Mouse (Mus musculus) frontal cortex, adult (tissue): ENCODE measurements at regions not wholly inside any gene's neighbourhood (a gene's known extent, or its start where the extent isn't known, plus 50 kb on each side); places are given as distances from the start of the nearest gene placed in this dataset.
A peak's percentile ranks its signal among the peaks of the same experiment; 100 is the strongest.

Experiments
- ATAC-seq: cut with Nextera tagmentation; 2 replicates; pipeline ENCODE4 v1.9.2; 2017; ENCODE audit warnings: mild to moderate bottlenecking, moderate library complexity, mixed read lengths; ENCODE audit not compliant: low TSS enrichment

DNA sequence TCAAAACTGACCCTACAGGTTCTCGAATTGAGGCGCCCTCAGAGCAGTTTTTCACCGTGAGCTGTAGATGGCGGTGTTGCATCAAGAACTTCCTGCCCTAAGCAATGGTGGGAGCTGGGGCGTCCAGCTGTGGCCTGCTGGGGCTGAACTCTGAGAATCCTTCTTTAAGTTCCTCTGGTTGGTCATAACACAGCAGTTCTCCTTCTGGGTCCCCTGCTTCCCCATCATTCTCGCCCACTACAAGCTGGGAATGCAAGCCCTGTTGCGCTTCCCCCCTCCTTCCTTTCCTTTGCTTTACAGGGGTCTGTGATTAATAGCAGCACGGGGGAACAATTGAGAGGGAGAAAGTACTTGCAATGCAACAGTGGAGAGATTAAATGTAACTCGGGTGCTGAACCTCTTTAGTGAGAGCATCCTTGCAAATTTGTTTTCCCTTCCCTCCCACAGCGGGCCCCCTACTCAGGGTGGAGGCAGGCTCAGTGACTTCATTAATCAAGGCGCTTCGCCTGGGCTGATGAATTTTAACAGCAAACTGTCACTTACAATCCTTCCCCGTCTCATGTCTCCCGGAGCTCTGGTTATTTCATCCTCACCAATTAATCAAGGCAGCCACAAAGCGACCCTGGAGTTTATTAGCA lies 794.3 kb upstream of the Api5 start:
- peak; percentile 98 for ATAC-seq

- ATAC-seq = peak; percentile 57
These were observed 793.8 kb upstream of the Api5 start for GRCm38 (mm10) chr2:95231739-95232134.

- ATAC-seq = no peak
These were observed 791.5 kb upstream of the Api5 start for GRCm38 (mm10) chr2:95229386-95229785.

GRCm38 (mm10) chr2:95210216-95210941 lies 772.4 kb upstream of the Api5 start:
- peak; percentile 38; the same call in 1 of the 2 replicates for ATAC-seq
